Mouse (Mus musculus): Measurements from ENCODE around the gene Chdh. TPM values are rescaled to one million over a fixed set of nuclear protein-coding genes. Genes with fewer than 3 reads are reported as not detected.

The Chdh gene
- total RNA-seq, 2 experiments from 2014 or later, result 0.20 to 0.49 TPM

- peak; percentile 69 for DNase-seq
- intact Hi-C loops (cut with DNase I; ENCODE audit: low total_unique reads), result no loop called here
Measured at GRCm38 (mm10) chr14:30009864-30010560, 1.2 kb downstream of the Chdh start.

- intact Hi-C loops (cut with DNase I; ENCODE audit: low total_unique reads), result no loop called here
- DNase-seq, result no peak
Measured at GRCm38 (mm10) chr14:30011886-30012560, 3.2 kb downstream of the Chdh start.

- intact Hi-C loops (cut with DNase I; ENCODE audit: low total_unique reads), result no loop called here
- DNase-seq, result no peak
Measured at GRCm38 (mm10) chr14:30014487-30014886, 5.7 kb downstream of the Chdh start.

GRCm38 (mm10) chr14:30015008-30015407 is 6.2 kb downstream of the Chdh start:
- DNase-seq, result no peak
- intact Hi-C loops (cut with DNase I; ENCODE audit: low total_unique reads), result no loop called here

GRCm38 (mm10) chr14:30016666-30017065 is 7.8 kb downstream of the Chdh start:
- intact Hi-C loops (cut with DNase I; ENCODE audit: low total_unique reads), result no loop called here
- no peak for DNase-seq

GRCm38 (mm10) chr14:30017794-30018462 is 9.1 kb downstream of the Chdh start:
- intact Hi-C loops (cut with DNase I; ENCODE audit: low total_unique reads), result no loop called here
- no peak for DNase-seq

GRCm38 (mm10) chr14:30018463-30018801 is 9.6 kb downstream of the Chdh start:
- intact Hi-C loops (cut with DNase I; ENCODE audit: low total_unique reads), result no loop called here
- no peak for DNase-seq

- intact Hi-C loops (cut with DNase I; ENCODE audit: low total_unique reads), result no loop called here
- DNase-seq, result no peak
Measured at GRCm38 (mm10) chr14:30018846-30019245, 10.0 kb downstream of the Chdh start.

- intact Hi-C loops (cut with DNase I; ENCODE audit: low total_unique reads), result no loop called here
- no peak for DNase-seq
Measured at GRCm38 (mm10) chr14:30019375-30019774, 10.6 kb downstream of the Chdh start.

- DNase-seq, result no peak
- intact Hi-C loops (cut with DNase I; ENCODE audit: low total_unique reads), result no loop called here
Measured at GRCm38 (mm10) chr14:30019792-30020575, 11.2 kb downstream of the Chdh start.

GRCm38 (mm10) chr14:30022471-30022870 is 13.6 kb downstream of the Chdh start:
- intact Hi-C loops (cut with DNase I; ENCODE audit: low total_unique reads), result no loop called here
- no peak for DNase-seq

- no peak for DNase-seq
- intact Hi-C loops (cut with DNase I; ENCODE audit: low total_unique reads), result no loop called here
Measured at GRCm38 (mm10) chr14:30024387-30024786, 15.6 kb downstream of the Chdh start.

- intact Hi-C loops (cut with DNase I; ENCODE audit: low total_unique reads), result no loop called here
- DNase-seq, result no peak
Measured at GRCm38 (mm10) chr14:30027378-30027777, 18.6 kb downstream of the Chdh start.

GRCm38 (mm10) chr14:30033405-30033804 is 24.6 kb downstream of the Chdh start:
- intact Hi-C loops (cut with DNase I; ENCODE audit: low total_unique reads), result no loop called here
- peak; percentile 29 for DNase-seq

GRCm38 (mm10) chr14:30038431-30038830 is 29.6 kb downstream of the Chdh start:
- intact Hi-C loops (cut with DNase I; ENCODE audit: low total_unique reads), result no loop called here
- DNase-seq, result no peak

- DNase-seq, result no peak
- intact Hi-C loops (cut with DNase I; ENCODE audit: low total_unique reads), result no loop called here
Measured at GRCm38 (mm10) chr14:30039413-30039812, 30.6 kb downstream of the Chdh start.

GRCm38 (mm10) chr14:30041836-30042235 is 33.0 kb downstream of the Chdh start:
- DNase-seq, result no peak
- intact Hi-C loops (cut with DNase I; ENCODE audit: low total_unique reads), result no loop called here

- intact Hi-C loops (cut with DNase I; ENCODE audit: low total_unique reads), result no loop called here
- DNase-seq, result no peak
Measured at GRCm38 (mm10) chr14:30043356-30043940, 34.6 kb downstream of the Chdh start.

GRCm38 (mm10) chr14:30045239-30045638 is 36.4 kb downstream of the Chdh start:
- intact Hi-C loops (cut with DNase I; ENCODE audit: low total_unique reads), result no loop called here
- no peak for DNase-seq

Measured in gastrocnemius, postnatal 14 days (tissue).